Mouse (Mus musculus) liver, embryonic 16.5 days (tissue): ENCODE data around the gene Fhl1. TPM values are rescaled to one million over a fixed set of nuclear protein-coding genes. Genes with fewer than 3 reads are reported as not detected.

Experiments
- ATAC-seq: fragments of 200-750 bp; cut with Nextera tagmentation; 2 replicates; pipeline ENCODE4 v1.8.0; 2017; ENCODE audit warnings: low read depth, mild to moderate bottlenecking, moderate number of reproducible peaks, moderate library complexity
- H3K27ac ChIP-seq: fragments of 300-500 bp; sonication (generic); 2 replicates; pipeline ENCODE4 v1.5.1; 2014; ENCODE audit warnings: mild to moderate bottlenecking, low read length
- H3K27me3 ChIP-seq: fragments of 300-500 bp; sonication (generic); 2 replicates; pipeline ENCODE4 v1.6.1; 2014; ENCODE audit warnings: low read depth, low read length, mixed read lengths; ENCODE audit not compliant: control insufficient read depth, insufficient read depth
- H3K36me3 ChIP-seq: fragments of 300-500 bp; sonication (generic); 2 replicates; pipeline ENCODE4 v1.6.1; 2014; ENCODE audit warnings: mild to moderate bottlenecking; ENCODE audit not compliant: control insufficient read depth, insufficient read depth
- H3K4me1 ChIP-seq: fragments of 300-500 bp; sonication (generic); 2 replicates; pipeline ENCODE4 v1.6.1; 2014; ENCODE audit warnings: low read depth, low read length, mixed read lengths; ENCODE audit not compliant: control insufficient read depth
- H3K4me2 ChIP-seq: fragments of 300-500 bp; sonication (generic); 2 replicates; pipeline ENCODE4 v1.6.1; 2014; ENCODE audit warnings: low read depth, low read length, mixed read lengths
- H3K4me3 ChIP-seq: fragments of 300-500 bp; sonication (generic); 2 replicates; pipeline ENCODE4 v1.5.1; 2014; ENCODE audit warnings: low read depth, mild to moderate bottlenecking, low read length
- H3K9ac ChIP-seq: fragments of 300-500 bp; sonication (generic); 2 replicates; pipeline ENCODE4 v1.6.1; 2014; ENCODE audit warnings: low read depth, low read length
- H3K9me3 ChIP-seq: fragments of 300-500 bp; sonication (generic); replicated peaks from 2 replicates; pipeline ENCODE4 v1.6.1; 2016; ENCODE audit warnings: low read length; ENCODE audit not compliant: control insufficient read depth
- WGBS: fragments of 180-500 bp; shearing (Covaris S2); extraction: QIAGEN DNeasy Blood & Tissue Kit; methylation state at CpG from one replicate; pipeline ENCODE4 v1.1.7; 2014; ENCODE audit not compliant: insufficient replicate concordance; 5-methylcytosine and 5-hydroxymethylcytosine counted together
- polyA plus RNA-seq: library from polyadenylated mRNA; unstranded; fragments of >200 nt; fragmentation: Nextera tagmentation; extraction: Ambion mirVana; gene quantifications from 2 replicates; pipeline ENCODE4 v1.2.1, GENCODE M21; 2015

Fhl1 gene
- polyA plus RNA-seq, 1 experiment from 2014 or later: 24.9 TPM

DNA sequence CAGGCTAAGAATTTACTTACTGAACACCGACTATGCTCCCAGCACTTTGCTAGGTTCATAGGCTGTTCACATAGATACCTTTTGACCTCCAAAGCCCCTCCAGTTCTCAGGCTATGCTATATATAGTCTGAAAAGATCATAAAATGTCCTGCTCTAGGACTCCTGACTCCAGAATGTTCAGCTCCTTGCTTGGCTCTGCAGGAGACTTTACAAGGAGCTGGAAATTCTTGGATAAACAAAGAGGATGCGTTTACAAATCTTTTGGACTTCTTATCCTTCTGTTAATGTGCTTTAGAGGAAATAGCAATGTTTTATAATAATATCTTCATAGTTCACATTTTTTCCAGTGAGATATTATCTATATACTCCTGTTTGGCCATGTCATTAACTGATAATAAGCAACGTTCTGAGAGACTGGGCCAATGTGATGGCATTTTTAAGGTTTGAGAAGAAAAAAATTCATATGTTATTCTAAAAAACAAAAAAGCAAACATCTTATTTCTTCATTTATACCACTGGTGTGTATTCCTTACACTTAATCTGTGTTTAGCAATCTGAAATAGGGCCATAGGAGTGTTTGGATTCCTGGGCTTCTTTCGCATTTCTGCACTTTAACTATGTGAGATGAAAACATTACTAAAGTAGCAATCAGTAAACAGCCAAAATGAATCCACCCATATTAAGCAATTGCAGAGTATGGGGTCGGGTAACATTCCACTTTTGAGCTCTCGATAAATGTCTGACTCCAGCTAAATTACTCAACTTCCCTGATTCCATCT, 22.8 kb upstream of the Fhl1 start:
- Histone ChIP-seq H3K4me2 (no peak overlapping the region), H3K36me3 (no peaks in the 10 kb centered on the region), H3K27ac (no peak overlapping the region), H3K27me3 (no peaks in the 10 kb centered on the region), H3K9ac (no peak overlapping the region), H3K9me3 (no peaks in the 10 kb centered on the region), H3K4me3 (no peak overlapping the region), H3K4me1 (no peaks in the 10 kb centered on the region)
- ATAC-seq: no peak
- 44% methylated on average over 6 of the region's 6 CpGs for WGBS

DNA sequence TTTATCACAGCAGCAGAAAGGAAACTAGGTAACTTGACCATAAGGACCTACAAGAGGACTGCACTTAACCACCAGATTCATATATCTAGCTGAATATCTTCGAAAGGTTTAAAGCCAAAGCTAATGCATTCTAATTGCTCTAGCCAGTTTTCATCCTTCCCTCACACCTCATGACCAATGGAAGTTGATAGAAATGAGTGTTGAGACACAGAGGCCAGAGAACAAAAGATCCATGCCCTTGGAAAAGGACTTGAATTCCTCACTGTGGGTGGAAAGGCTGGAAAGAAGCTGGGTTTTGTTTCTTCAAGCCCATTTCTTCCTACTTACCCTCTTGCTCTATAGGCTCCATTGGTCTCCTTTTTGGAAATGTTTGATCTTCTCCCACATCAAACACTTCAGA, 21.1 kb upstream of the Fhl1 start:
- no peak for ATAC-seq
- no peak overlapping the region for H3K27ac ChIP-seq
- H3K4me3 ChIP-seq: no peak overlapping the region
- no peak overlapping the region for H3K9ac ChIP-seq
- 61% methylated on average over 1 of the region's 1 CpGs for WGBS
- no peak overlapping the region for H3K4me2 ChIP-seq
- no peaks in the 10 kb centered on the region for H3K27me3 ChIP-seq
- H3K36me3 ChIP-seq: no peaks in the 10 kb centered on the region
- no peaks in the 10 kb centered on the region for H3K9me3 ChIP-seq
- H3K4me1 ChIP-seq: no peaks in the 10 kb centered on the region

GRCm38 (mm10) chrX:56712666-56713065, 18.9 kb upstream of the Fhl1 start:
- ATAC-seq: no peak
- WGBS: 37% methylated on average over 1 of the region's 1 CpGs
- no peak overlapping the region for H3K4me3 ChIP-seq

DNA sequence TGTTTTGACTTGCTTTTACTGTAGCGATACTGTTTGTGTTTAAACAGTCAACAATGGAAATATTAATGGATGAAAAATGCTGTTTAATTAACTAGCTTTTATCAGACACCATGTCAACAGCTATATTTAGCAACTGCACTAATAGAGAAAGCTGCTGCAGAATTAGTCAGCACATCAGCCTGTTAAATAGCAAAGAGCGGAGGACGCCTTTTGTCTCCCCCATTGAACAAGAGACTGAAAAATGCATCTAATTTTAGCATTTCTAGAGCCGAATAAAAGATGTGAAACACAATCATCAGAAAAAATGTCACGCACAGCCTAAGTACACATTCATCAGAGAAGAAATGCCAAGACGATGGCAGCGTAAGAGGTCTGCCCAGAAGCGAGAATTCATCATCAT, 9.0 kb upstream of the Fhl1 start:
- H3K9me3 ChIP-seq: no peaks in the 10 kb centered on the region
- H3K4me3 ChIP-seq: no peak overlapping the region
- whole genome bisulfite sequencing: 76% methylated on average over 8 of the region's 8 CpGs
- no peaks in the 10 kb centered on the region for H3K27me3 ChIP-seq
- H3K36me3 ChIP-seq: no peaks in the 10 kb centered on the region
- ATAC-seq: no peak
- H3K27ac ChIP-seq: no peak overlapping the region
- no peaks in the 10 kb centered on the region for H3K4me1 ChIP-seq
- no peak overlapping the region for H3K4me2 ChIP-seq
- H3K9ac ChIP-seq: no peak overlapping the region

More at GRCm38 (mm10) chrX:56712666-56713065, 18.9 kb upstream of the Fhl1 start:
- Histone ChIP-seq H3K27ac (no peak overlapping the region), H3K4me2 (no peak overlapping the region), H3K36me3 (no peaks in the 10 kb centered on the region), H3K27me3 (no peaks in the 10 kb centered on the region), H3K9me3 (no peaks in the 10 kb centered on the region), H3K4me1 (no peaks in the 10 kb centered on the region), H3K9ac (no peak overlapping the region)

GRCm38 (mm10) chrX:56728507-56728906, 3.1 kb upstream of the Fhl1 start:
- WGBS: 22% methylated on average over 3 of the region's 3 CpGs
- Histone ChIP-seq H3K9me3 (no peaks in the 10 kb centered on the region), H3K4me3 (no peak overlapping the region), H3K4me2 (peak overlapping the region; percentile 30; the same call in 1 of the 2 replicates), H3K36me3 (no peaks in the 10 kb centered on the region), H3K9ac (no peak overlapping the region), H3K27ac (no peak overlapping the region), H3K4me1 (peaks cover 9% of the 10 kb centered on the region), H3K27me3 (peaks cover 36% of the 10 kb centered on the region)
- peak; percentile 97 for ATAC-seq

GRCm38 (mm10) chrX:56730828-56731305, 720 bp upstream of the Fhl1 start:
- H3K36me3 ChIP-seq: no peaks in the 10 kb centered on the region
- peak overlapping the region; percentile 56 for H3K4me3 ChIP-seq
- H3K27ac ChIP-seq: no peak overlapping the region
- 26% methylated on average over 10 of the region's 10 CpGs for WGBS
- ATAC-seq: no peak
- H3K4me1 ChIP-seq: peaks cover 9% of the 10 kb centered on the region
- peaks cover 36% of the 10 kb centered on the region for H3K27me3 ChIP-seq
- no peaks in the 10 kb centered on the region for H3K9me3 ChIP-seq
- peak overlapping the region; percentile 75 for H3K4me2 ChIP-seq
- H3K9ac ChIP-seq: peak overlapping the region; percentile 50

GRCm38 (mm10) chrX:56732401-56732800, 814 bp downstream of the Fhl1 start:
- no peak overlapping the region for H3K4me2 ChIP-seq

DNA sequence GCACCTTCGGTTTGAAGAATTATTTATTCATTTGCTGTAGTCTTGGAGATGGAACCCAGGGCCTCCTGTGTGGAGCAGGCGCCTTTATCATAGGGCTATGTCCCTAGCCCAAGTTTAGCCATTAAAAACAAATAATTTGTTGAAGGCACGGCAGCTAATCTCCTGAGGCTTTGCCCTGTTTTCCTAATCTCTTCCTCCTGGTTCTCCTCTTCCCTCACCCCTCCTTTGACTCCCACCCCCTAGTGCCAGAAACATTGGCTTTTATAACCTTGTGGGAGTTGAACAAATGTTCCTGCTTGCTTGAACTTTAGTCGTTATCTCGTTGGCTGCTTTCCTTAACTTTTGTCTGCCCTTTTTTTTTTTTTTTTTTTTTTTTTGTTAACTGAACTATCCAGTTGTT, 2.8 kb downstream of the Fhl1 start:
- no peaks in the 10 kb centered on the region for H3K9me3 ChIP-seq
- no peak overlapping the region for H3K9ac ChIP-seq
- ATAC-seq: no peak
- H3K27ac ChIP-seq: no peak overlapping the region
- H3K36me3 ChIP-seq: no peaks in the 10 kb centered on the region
- H3K27me3 ChIP-seq: peaks cover 34% of the 10 kb centered on the region
- H3K4me3 ChIP-seq: no peak overlapping the region
- H3K4me2 ChIP-seq: no peak overlapping the region
- 38% methylated on average over 5 of the region's 5 CpGs for WGBS
- peaks cover 1% of the 10 kb centered on the region for H3K4me1 ChIP-seq

More at GRCm38 (mm10) chrX:56732401-56732800, 814 bp downstream of the Fhl1 start:
- no peak for ATAC-seq
- no peak overlapping the region for H3K9ac ChIP-seq
- H3K36me3 ChIP-seq: no peaks in the 10 kb centered on the region
- no peak overlapping the region for H3K27ac ChIP-seq
- H3K4me3 ChIP-seq: peak overlapping the region; percentile 56
- peaks cover 36% of the 10 kb centered on the region for H3K27me3 ChIP-seq
- no peaks in the 10 kb centered on the region for H3K9me3 ChIP-seq
- H3K4me1 ChIP-seq: peaks cover 9% of the 10 kb centered on the region
- WGBS: 24% methylated on average over 3 of the region's 3 CpGs

DNA sequence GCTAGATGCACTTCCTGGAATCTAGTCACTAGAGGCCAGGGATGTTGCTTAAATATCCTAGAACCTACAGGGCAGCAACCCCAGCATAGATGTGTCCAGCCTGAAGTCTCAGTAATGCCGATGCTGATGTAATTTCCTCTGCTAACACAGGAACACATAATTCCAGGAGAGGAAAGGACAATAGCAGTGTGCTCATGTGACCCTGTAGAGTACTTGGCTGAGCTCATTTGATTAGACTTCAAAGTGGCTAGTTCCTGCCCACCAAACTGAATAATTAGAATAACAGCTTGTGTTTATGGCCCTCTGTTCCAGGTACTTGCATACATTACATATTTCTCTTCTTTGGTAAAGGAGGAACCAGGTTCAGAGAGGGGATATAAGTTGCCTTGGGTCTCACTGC, 4.6 kb downstream of the Fhl1 start:
- no peak overlapping the region for H3K4me3 ChIP-seq
- no peaks in the 10 kb centered on the region for H3K9me3 ChIP-seq
- no peak for ATAC-seq
- H3K27ac ChIP-seq: no peak overlapping the region
- no peaks in the 10 kb centered on the region for H3K4me1 ChIP-seq
- H3K27me3 ChIP-seq: peaks cover 18% of the 10 kb centered on the region
- no peaks in the 10 kb centered on the region for H3K36me3 ChIP-seq
- no peak overlapping the region for H3K9ac ChIP-seq
- H3K4me2 ChIP-seq: no peak overlapping the region
- 59% methylated on average over 1 of the region's 1 CpGs for WGBS
